Mouse (Mus musculus) ES-E14 (cell line): ENCODE data around the gene Cebpa. TPM values are rescaled to one million over a fixed set of nuclear protein-coding genes. Genes with fewer than 3 reads are reported as not detected.

Experiments used
- DNase-seq: peaks from one replicate; pipeline ENCODE4 v3.0.0-alpha.2; 2013; ENCODE audit warnings: low read depth, low spot score
- H3K27ac ChIP-seq: 2 replicates; pipeline ENCODE4 v1.5.1; 2012; ENCODE audit warnings: low read depth, mild to moderate bottlenecking, low read length, moderate library complexity, mixed read lengths; ENCODE audit not compliant: poor library complexity, insufficient read depth, severe bottlenecking
- H3K36me3 ChIP-seq: 2 replicates; pipeline ENCODE4 v1.6.1; 2012; ENCODE audit warnings: mild to moderate bottlenecking, low read length, moderate library complexity, mixed read lengths; ENCODE audit not compliant: control insufficient read depth, poor library complexity, insufficient read depth, severe bottlenecking
- H3K4me1 ChIP-seq, 2 experiments: fragments of 150-350 bp in 1 of 2; sonication (generic) in 1 of 2; 2 replicates each; pipeline ENCODE4 v1.6.1; 2012; ENCODE audit warnings: low read length in 2 of 2, mild to moderate bottlenecking in 1 of 2, mixed read lengths in 1 of 2; ENCODE audit not compliant: control insufficient read depth in 2 of 2, insufficient read depth in 2 of 2, poor library complexity in 1 of 2
- H3K4me3 ChIP-seq, 2 experiments: fragments of 150-350 bp in 1 of 2; sonication (generic) in 1 of 2; 2 replicates each; pipeline ENCODE4 v1.5.1; 2012; ENCODE audit warnings: low read length in 2 of 2, low read depth in 1 of 2, mild to moderate bottlenecking in 1 of 2, mixed read lengths in 1 of 2; ENCODE audit not compliant: insufficient read depth in 1 of 2, poor library complexity in 1 of 2, severe bottlenecking in 1 of 2
- H3K9ac ChIP-seq: 2 replicates; pipeline ENCODE4 v1.6.1; 2012; ENCODE audit warnings: low read depth, mild to moderate bottlenecking, low read length, mixed read lengths; ENCODE audit not compliant: poor library complexity, insufficient read depth, severe bottlenecking
- H3K9me3 ChIP-seq: fragments of 150-350 bp; sonication (generic); 2 replicates; pipeline ENCODE4 v1.6.1; 2012; ENCODE audit warnings: low read depth, mild to moderate bottlenecking, low read length; ENCODE audit not compliant: control insufficient read depth, insufficient read depth
- CHD2 ChIP-seq: IDR thresholded peaks from 2 replicates; pipeline ENCODE4 v1.6.1; 2014; ENCODE audit warnings: mild to moderate bottlenecking, low read depth, low read length, inconsistent platforms
- HCFC1 ChIP-seq: IDR thresholded peaks from 2 replicates; pipeline ENCODE4 v1.6.1; 2012; ENCODE audit warnings: low read length, inconsistent platforms, borderline replicate concordance; ENCODE audit not compliant: insufficient read depth
- MAFK ChIP-seq: IDR thresholded peaks from 2 replicates; pipeline ENCODE4 v1.6.1; 2014; ENCODE audit warnings: mild to moderate bottlenecking, low read depth, low read length, inconsistent platforms; ENCODE audit not compliant: insufficient read depth
- ZC3H11A ChIP-seq: IDR thresholded peaks from 2 replicates; pipeline ENCODE4 v1.6.1; 2012; ENCODE audit warnings: low read depth, mild to moderate bottlenecking, inconsistent platforms, low read length, borderline replicate concordance
- ZNF384 ChIP-seq: IDR thresholded peaks from 2 replicates; pipeline ENCODE4 v1.6.1; 2012; ENCODE audit warnings: low read depth, low read length, inconsistent platforms
- in situ Hi-C, 2 experiments: fragments of 600-800 bp; cut with MboI; formaldehyde crosslinking; loops; one replicate each; pipeline ENCODE4 v1.15.1; 2025; ENCODE audit warnings: low sequenced_read_pairs in 2 of 2, inconsistent platforms in 1 of 2; ENCODE audit not compliant: unreplicated experiment in 2 of 2
- total RNA-seq: library from RNA; depleted of rRNA; stranded (reverse); fragments of 300-350 nt; gene quantifications from 2 replicates; pipeline ENCODE4 v1.2.3, GENCODE M21; 2012; rRNA removed

The Cebpa gene
- 2.0 and 2.5 TPM in 2 replicates for total RNA-seq

GRCm38 (mm10) chr7:35118841-35119413, at the start of gene Cebpa:
Gene Cebpa (plus strand): TSS chr7:35119293.
- H3K9ac ChIP-seq, result peak within 1 kb of the TSS; percentile 55
- no peaks in the 10 kb centered on the region for H3K9me3 ChIP-seq
- in situ Hi-C loops, result no loop called here
- no peaks in the 10 kb centered on the region for H3K36me3 ChIP-seq
- H3K27ac ChIP-seq, result no peak within 1 kb of the TSS
- H3K4me1 ChIP-seq, result peaks cover 3 to 9% of the 10 kb centered on the region in 2 experiments; a peak in 1 of 4 replicates
- peak within 1 kb of the TSS; percentile 52 to 64 for H3K4me3 ChIP-seq
- TF ChIP-seq ZNF384, result no peak
- no peak for TF ChIP-seq ZC3H11A
- TF ChIP-seq CHD2, result no peak
- TF ChIP-seq HCFC1, result no peak
- no peak for TF ChIP-seq MAFK
- peak; percentile 74 for DNase-seq

DNA sequence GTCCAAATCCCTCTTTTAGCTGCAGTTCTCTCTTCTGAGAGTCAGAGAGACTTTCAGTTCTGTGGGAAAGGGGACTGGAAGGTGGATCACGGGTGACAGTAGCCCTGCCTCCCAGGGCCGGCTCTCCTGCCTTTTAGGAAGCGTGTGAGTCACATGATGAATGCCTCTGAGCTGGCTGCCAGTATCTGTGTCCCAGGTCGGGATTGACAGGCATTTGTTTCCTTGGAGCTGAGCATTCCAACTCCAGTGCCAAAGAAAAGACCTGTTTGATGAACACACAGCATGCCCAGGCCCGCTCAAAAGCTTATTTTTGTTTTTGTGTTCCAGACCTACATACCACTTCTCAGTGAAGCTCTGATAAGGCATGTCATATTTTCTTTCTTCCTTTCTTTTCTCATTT, 42.4 kb upstream of the Cebpa start:
- no peak overlapping the region for H3K27ac ChIP-seq
- no peaks in the 10 kb centered on the region for H3K9me3 ChIP-seq
- no peak overlapping the region for H3K4me3 ChIP-seq
- in situ Hi-C loops, result no loop called here
- H3K36me3 ChIP-seq, result no peaks in the 10 kb centered on the region
- TF ChIP-seq CHD2 (no peak), ZNF384 (no peak), ZC3H11A (no peak), HCFC1 (no peak)
- no peak for DNase-seq
- H3K4me1 ChIP-seq, result no peaks in the 10 kb centered on the region
- no peak overlapping the region for H3K9ac ChIP-seq

- no peak overlapping the region for H3K27ac ChIP-seq
These were observed 38.2 kb upstream of the Cebpa start for GRCm38 (mm10) chr7:35080843-35081338.

GRCm38 (mm10) chr7:35081406-35082104, 37.5 kb upstream of the Cebpa start:
- in situ Hi-C loops, result no loop called here

More at GRCm38 (mm10) chr7:35080843-35081338, 38.2 kb upstream of the Cebpa start:
- DNase-seq, result no peak
- Histone ChIP-seq H3K9ac (no peak overlapping the region), H3K4me3 (no peak overlapping the region), H3K9me3 (no peaks in the 10 kb centered on the region), H3K36me3 (no peaks in the 10 kb centered on the region), H3K4me1 (no peaks in the 10 kb centered on the region)
- in situ Hi-C loops, result no loop called here
- TF ChIP-seq ZNF384 (no peak), MAFK (no peak)

More at GRCm38 (mm10) chr7:35081406-35082104, 37.5 kb upstream of the Cebpa start:
- H3K4me3 ChIP-seq, result no peak overlapping the region
- TF ChIP-seq ZNF384 (no peak), CHD2 (no peak), HCFC1 (no peak), MAFK (no peak), ZC3H11A (no peak)
- no peak for DNase-seq
- no peaks in the 10 kb centered on the region for H3K36me3 ChIP-seq
- no peaks in the 10 kb centered on the region; a peak in 1 of 4 replicates for H3K4me1 ChIP-seq
- no peak overlapping the region for H3K9ac ChIP-seq
- no peak overlapping the region for H3K27ac ChIP-seq
- H3K9me3 ChIP-seq, result no peaks in the 10 kb centered on the region
